Mouse (Mus musculus): ENCODE data around the gene Ccdc88a. TPM values are rescaled to one million over a fixed set of nuclear protein-coding genes. Genes with fewer than 3 reads are reported as not detected.
A peak's percentile ranks its signal among the peaks of the same experiment; 100 is the strongest.

The Ccdc88a gene
- polyA plus RNA-seq, 1 experiment = 18.7 TPM

GRCm38 (mm10) chr11:29374274-29374656 is 807 bp downstream of the Ccdc88a start:
- peaks cover 4% of the 10 kb centered on the region for H3K4me1 ChIP-seq (ENCODE audit: control insufficient read depth, insufficient read depth, low read length)
- TF ChIP-seq CTCF (IDR thresholded peaks at IDR 0.05; ENCODE audit: extremely low read depth, insufficient read depth, low read length) (no peak), POLR2A (IDR thresholded peaks at IDR 0.05; ENCODE audit: extremely low read depth, insufficient read depth, low read length) (no peak)
- H3K4me3 ChIP-seq (ENCODE audit: insufficient read depth, low read length) = peak overlapping the region; percentile 98
- peak overlapping the region; percentile 99 for H3K27ac ChIP-seq (ENCODE audit: insufficient read depth, low read length)

- Histone ChIP-seq H3K4me3 (ENCODE audit: insufficient read depth, low read length) (no peak overlapping the region; the same call in 1 of the 2 replicates), H3K27ac (ENCODE audit: insufficient read depth, low read length) (no peak overlapping the region)
- TF ChIP-seq CTCF (IDR thresholded peaks at IDR 0.05; ENCODE audit: extremely low read depth, insufficient read depth, low read length) (no peak), POLR2A (IDR thresholded peaks at IDR 0.05; ENCODE audit: extremely low read depth, insufficient read depth, low read length) (no peak)
Observed at GRCm38 (mm10) chr11:29376635-29377034, 3.2 kb downstream of the Ccdc88a start.

GRCm38 (mm10) chr11:29378751-29379150 is 5.3 kb downstream of the Ccdc88a start:
- TF ChIP-seq CTCF (IDR thresholded peaks at IDR 0.05; ENCODE audit: extremely low read depth, insufficient read depth, low read length) = no peak
- TF ChIP-seq POLR2A (IDR thresholded peaks at IDR 0.05; ENCODE audit: extremely low read depth, insufficient read depth, low read length) = no peak
- H3K4me3 ChIP-seq (ENCODE audit: insufficient read depth, low read length) = no peak overlapping the region
- H3K4me1 ChIP-seq (ENCODE audit: control insufficient read depth, insufficient read depth, low read length) = peaks cover 5% of the 10 kb centered on the region
- no peak overlapping the region for H3K27ac ChIP-seq (ENCODE audit: insufficient read depth, low read length)

More at GRCm38 (mm10) chr11:29376635-29377034, 3.2 kb downstream of the Ccdc88a start:
- H3K4me1 ChIP-seq (ENCODE audit: control insufficient read depth, insufficient read depth, low read length) = peaks cover 5% of the 10 kb centered on the region

- H3K27ac ChIP-seq (ENCODE audit: insufficient read depth, low read length) = no peak overlapping the region
- H3K4me1 ChIP-seq (ENCODE audit: control insufficient read depth, insufficient read depth, low read length) = peaks cover 1% of the 10 kb centered on the region; the same call in 1 of the 2 replicates
- TF ChIP-seq POLR2A (IDR thresholded peaks at IDR 0.05; ENCODE audit: extremely low read depth, insufficient read depth, low read length) = no peak
- TF ChIP-seq CTCF (IDR thresholded peaks at IDR 0.05; ENCODE audit: extremely low read depth, insufficient read depth, low read length) = no peak
- no peak overlapping the region for H3K4me3 ChIP-seq (ENCODE audit: insufficient read depth, low read length)
Observed at GRCm38 (mm10) chr11:29383493-29383892, 10.0 kb downstream of the Ccdc88a start.

GRCm38 (mm10) chr11:29384001-29384400 is 10.5 kb downstream of the Ccdc88a start:
- no peak overlapping the region for H3K4me3 ChIP-seq (ENCODE audit: insufficient read depth, low read length)
- H3K27ac ChIP-seq (ENCODE audit: insufficient read depth, low read length) = no peak overlapping the region
- H3K4me1 ChIP-seq (ENCODE audit: control insufficient read depth, insufficient read depth, low read length) = peaks cover 1% of the 10 kb centered on the region; the same call in 1 of the 2 replicates
- TF ChIP-seq CTCF (IDR thresholded peaks at IDR 0.05; ENCODE audit: extremely low read depth, insufficient read depth, low read length) = no peak

DNA sequence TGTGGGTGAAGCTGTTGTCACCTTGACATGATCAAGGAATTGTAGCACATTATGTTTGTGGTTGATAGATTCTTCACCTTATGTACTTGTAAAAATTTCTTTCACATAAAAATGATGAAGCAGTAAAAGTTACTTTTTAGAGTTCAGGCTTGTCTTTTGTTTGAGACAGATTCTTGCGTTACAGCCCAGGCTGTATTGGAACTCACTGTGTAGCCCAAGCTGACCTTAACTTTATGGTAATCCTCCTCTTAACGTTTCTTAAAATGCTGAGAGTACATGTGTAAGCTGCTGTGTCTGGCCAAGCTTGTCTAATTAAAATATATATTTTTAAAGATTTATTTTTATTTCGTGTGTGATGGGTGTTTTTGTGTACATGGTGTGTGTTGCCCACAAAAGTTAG is 11.2 kb downstream of the Ccdc88a start:
- Histone ChIP-seq H3K4me1 (ENCODE audit: control insufficient read depth, insufficient read depth, low read length) (no peaks in the 10 kb centered on the region; the same call in 1 of the 2 replicates), H3K27ac (ENCODE audit: insufficient read depth, low read length) (no peak overlapping the region), H3K4me3 (ENCODE audit: insufficient read depth, low read length) (no peak overlapping the region)
- TF ChIP-seq CTCF (IDR thresholded peaks at IDR 0.05; ENCODE audit: extremely low read depth, insufficient read depth, low read length) = no peak
- TF ChIP-seq POLR2A (IDR thresholded peaks at IDR 0.05; ENCODE audit: extremely low read depth, insufficient read depth, low read length) = no peak

- Histone ChIP-seq H3K4me3 (ENCODE audit: insufficient read depth, low read length) (no peak overlapping the region), H3K27ac (ENCODE audit: insufficient read depth, low read length) (no peak overlapping the region), H3K4me1 (ENCODE audit: control insufficient read depth, insufficient read depth, low read length) (peaks cover 4% of the 10 kb centered on the region; the same call in 1 of the 2 replicates)
- TF ChIP-seq CTCF (IDR thresholded peaks at IDR 0.05; ENCODE audit: extremely low read depth, insufficient read depth, low read length) = no peak
- no peak for TF ChIP-seq POLR2A (IDR thresholded peaks at IDR 0.05; ENCODE audit: extremely low read depth, insufficient read depth, low read length)
Observed at GRCm38 (mm10) chr11:29389913-29390312, 16.5 kb downstream of the Ccdc88a start.

- Histone ChIP-seq H3K27ac (ENCODE audit: insufficient read depth, low read length) (no peak overlapping the region), H3K4me1 (ENCODE audit: control insufficient read depth, insufficient read depth, low read length) (peaks cover 4% of the 10 kb centered on the region; the same call in 1 of the 2 replicates), H3K4me3 (ENCODE audit: insufficient read depth, low read length) (no peak overlapping the region)
- TF ChIP-seq CTCF (IDR thresholded peaks at IDR 0.05; ENCODE audit: extremely low read depth, insufficient read depth, low read length) (no peak), POLR2A (IDR thresholded peaks at IDR 0.05; ENCODE audit: extremely low read depth, insufficient read depth, low read length) (no peak)
Observed at GRCm38 (mm10) chr11:29395135-29395746, 21.8 kb downstream of the Ccdc88a start.

GRCm38 (mm10) chr11:29400374-29400773 is 26.9 kb downstream of the Ccdc88a start:
- H3K4me1 ChIP-seq (ENCODE audit: control insufficient read depth, insufficient read depth, low read length) = no peaks in the 10 kb centered on the region

GRCm38 (mm10) chr11:29406292-29406691 is 32.8 kb downstream of the Ccdc88a start:
- no peak overlapping the region for H3K4me3 ChIP-seq (ENCODE audit: insufficient read depth, low read length)
- H3K27ac ChIP-seq (ENCODE audit: insufficient read depth, low read length) = no peak overlapping the region
- TF ChIP-seq CTCF (IDR thresholded peaks at IDR 0.05; ENCODE audit: extremely low read depth, insufficient read depth, low read length) (no peak), POLR2A (IDR thresholded peaks at IDR 0.05; ENCODE audit: extremely low read depth, insufficient read depth, low read length) (no peak)
- H3K4me1 ChIP-seq (ENCODE audit: control insufficient read depth, insufficient read depth, low read length) = no peaks in the 10 kb centered on the region

More at GRCm38 (mm10) chr11:29400374-29400773, 26.9 kb downstream of the Ccdc88a start:
- H3K4me3 ChIP-seq (ENCODE audit: insufficient read depth, low read length) = no peak overlapping the region
- no peak for TF ChIP-seq CTCF (IDR thresholded peaks at IDR 0.05; ENCODE audit: extremely low read depth, insufficient read depth, low read length)
- H3K27ac ChIP-seq (ENCODE audit: insufficient read depth, low read length) = no peak overlapping the region

All from cortical plate, adult 2 months (tissue).